Mouse (Mus musculus): Measurements from ENCODE around the gene Dnajc16. TPM values are rescaled to one million over a fixed set of nuclear protein-coding genes. Genes with fewer than 3 reads are reported as not detected.

Dnajc16 gene
- polyA plus RNA-seq, 1 experiment from 2014 or later: 6.4 TPM

DNA sequence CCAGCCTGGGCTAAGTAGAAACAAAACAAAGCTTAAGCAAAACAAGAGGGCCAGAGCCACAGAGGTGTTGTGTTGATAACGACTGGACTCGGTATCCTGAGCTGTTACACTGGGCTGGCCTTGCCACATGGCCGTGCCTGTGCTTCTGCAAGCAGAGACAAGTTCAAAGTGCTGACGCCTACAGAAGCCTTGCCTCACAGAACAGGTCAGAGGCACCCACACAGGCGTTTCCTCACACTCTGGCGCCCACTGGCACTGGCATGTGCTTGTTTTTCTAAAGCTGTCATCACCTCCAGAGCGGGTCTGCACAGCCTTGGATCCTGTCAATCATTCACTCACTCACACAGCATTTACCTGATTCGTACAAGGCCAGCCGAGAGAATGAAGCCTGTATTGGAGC lies 48.9 kb downstream of the Dnajc16 start:
- 68% methylated on average over 9 of the region's 9 CpGs for WGBS
- ATAC-seq: no peak

DNA sequence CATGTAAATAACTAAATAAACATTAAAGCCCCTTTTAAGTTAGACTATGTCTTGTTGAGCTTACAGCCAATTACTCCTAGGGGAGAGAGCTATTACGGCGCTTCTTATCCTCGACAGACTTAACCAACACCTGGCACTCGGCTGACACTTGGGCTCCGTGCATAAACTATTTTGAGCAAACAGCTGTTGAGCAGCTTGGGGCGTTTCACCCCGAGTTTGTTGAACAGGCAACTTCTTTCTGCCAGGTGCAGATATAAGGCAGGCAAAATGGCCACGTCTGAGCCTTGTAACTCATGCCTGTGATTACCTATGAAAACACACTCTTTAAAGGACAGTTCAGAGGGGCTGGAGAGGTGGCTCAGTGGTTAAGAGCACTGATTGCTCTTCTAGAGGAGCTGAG lies 52.7 kb downstream of the Dnajc16 start:
- no peak overlapping the region for H3K9ac ChIP-seq (replicated peaks; ENCODE audit: low read depth, low read length)
- no peaks in the 10 kb centered on the region for H3K9me3 ChIP-seq (ENCODE audit: control insufficient read depth, low read length)
- 77% methylated on average over 8 of the region's 8 CpGs for WGBS
- no peak overlapping the region for H3K4me2 ChIP-seq (ENCODE audit: low read length)
- peaks cover 9% of the 10 kb centered on the region for H3K4me1 ChIP-seq (replicated peaks; ENCODE audit: control insufficient read depth, insufficient read depth, low read length)
- no peak overlapping the region for H3K27ac ChIP-seq (ENCODE audit: low read length)
- ATAC-seq: no peak
- no peaks in the 10 kb centered on the region for H3K27me3 ChIP-seq (replicated peaks; ENCODE audit: control insufficient read depth, insufficient read depth, low read length)
- H3K4me3 ChIP-seq (replicated peaks; ENCODE audit: low read length): no peak overlapping the region
- no peaks in the 10 kb centered on the region for H3K36me3 ChIP-seq (ENCODE audit: control insufficient read depth, insufficient read depth)

More for the DNA sequence above, 48.9 kb downstream of the Dnajc16 start:
- H3K27ac ChIP-seq (ENCODE audit: low read length): no peak overlapping the region
- no peaks in the 10 kb centered on the region for H3K9me3 ChIP-seq (ENCODE audit: control insufficient read depth, low read length)
- H3K4me3 ChIP-seq (replicated peaks; ENCODE audit: low read length): no peak overlapping the region
- H3K4me2 ChIP-seq (ENCODE audit: low read length): no peak overlapping the region
- no peaks in the 10 kb centered on the region for H3K27me3 ChIP-seq (replicated peaks; ENCODE audit: control insufficient read depth, insufficient read depth, low read length)
- no peaks in the 10 kb centered on the region for H3K4me1 ChIP-seq (replicated peaks; ENCODE audit: control insufficient read depth, insufficient read depth, low read length)
- no peaks in the 10 kb centered on the region for H3K36me3 ChIP-seq (ENCODE audit: control insufficient read depth, insufficient read depth)
- H3K9ac ChIP-seq (replicated peaks; ENCODE audit: low read depth, low read length): no peak overlapping the region

DNA sequence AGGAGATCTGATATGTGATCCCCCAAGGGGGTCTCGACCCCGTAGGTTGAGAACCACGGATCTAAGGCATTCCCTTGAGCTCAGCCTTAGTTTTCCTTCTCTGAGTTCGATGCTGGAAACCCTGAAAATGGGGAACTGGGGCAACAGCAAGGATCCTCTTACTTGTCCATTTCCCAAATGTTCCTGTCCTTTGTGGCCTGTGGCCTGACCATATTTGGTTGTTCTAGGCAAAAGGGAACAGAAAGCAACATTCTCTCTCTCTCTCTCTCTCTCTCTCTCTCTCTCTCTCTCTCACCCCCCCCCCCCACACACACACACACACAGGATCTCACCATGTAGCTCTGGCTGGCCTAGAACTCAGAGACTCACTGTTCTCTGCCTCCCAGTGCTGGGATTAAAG lies 53.9 kb downstream of the Dnajc16 start:
- peaks cover 9% of the 10 kb centered on the region for H3K4me1 ChIP-seq (replicated peaks; ENCODE audit: control insufficient read depth, insufficient read depth, low read length)
- H3K27me3 ChIP-seq (replicated peaks; ENCODE audit: control insufficient read depth, insufficient read depth, low read length): no peaks in the 10 kb centered on the region
- no peaks in the 10 kb centered on the region for H3K36me3 ChIP-seq (ENCODE audit: control insufficient read depth, insufficient read depth)
- no peak for ATAC-seq
- no peak overlapping the region for H3K9ac ChIP-seq (replicated peaks; ENCODE audit: low read depth, low read length)
- no peak overlapping the region for H3K4me3 ChIP-seq (replicated peaks; ENCODE audit: low read length)
- H3K9me3 ChIP-seq (ENCODE audit: control insufficient read depth, low read length): no peaks in the 10 kb centered on the region
- no peak overlapping the region for H3K4me2 ChIP-seq (ENCODE audit: low read length)
- no peak overlapping the region for H3K27ac ChIP-seq (ENCODE audit: low read length)
- WGBS: 70% methylated on average over 4 of the region's 4 CpGs

DNA sequence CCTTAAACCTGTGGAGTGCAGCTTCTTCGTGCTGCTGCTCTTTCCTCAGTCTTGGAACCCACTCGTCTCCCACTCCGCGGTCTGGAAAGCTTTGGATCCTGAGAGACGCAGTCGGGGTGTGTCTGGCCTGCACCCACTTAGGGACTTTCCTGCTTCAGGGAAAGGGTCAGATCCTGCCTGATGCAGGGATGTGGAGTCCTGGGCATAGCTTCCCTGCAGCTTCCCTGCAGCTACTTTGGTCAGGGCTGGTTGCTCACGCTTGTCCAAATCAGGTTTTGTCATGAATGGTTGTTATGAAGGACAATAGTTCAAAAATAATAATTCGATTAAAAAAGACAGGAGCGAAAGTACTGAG lies 55.5 kb downstream of the Dnajc16 start:
- H3K9me3 ChIP-seq (ENCODE audit: control insufficient read depth, low read length): no peaks in the 10 kb centered on the region
- H3K27ac ChIP-seq (ENCODE audit: low read length): peak overlapping the region; percentile 28
- peak overlapping the region; percentile 53 for H3K4me3 ChIP-seq (replicated peaks; ENCODE audit: low read length)
- peak overlapping the region; percentile 62 for H3K9ac ChIP-seq (replicated peaks; ENCODE audit: low read depth, low read length)
- H3K4me1 ChIP-seq (replicated peaks; ENCODE audit: control insufficient read depth, insufficient read depth, low read length): peaks cover 9% of the 10 kb centered on the region
- peak overlapping the region; percentile 81 for H3K4me2 ChIP-seq (ENCODE audit: low read length)
- H3K27me3 ChIP-seq (replicated peaks; ENCODE audit: control insufficient read depth, insufficient read depth, low read length): no peaks in the 10 kb centered on the region; the same call in 1 of the 2 replicates
- H3K36me3 ChIP-seq (ENCODE audit: control insufficient read depth, insufficient read depth): no peaks in the 10 kb centered on the region
- WGBS: 22% methylated on average over 9 of the region's 9 CpGs
- ATAC-seq: no peak

- H3K27ac ChIP-seq (ENCODE audit: low read length): peak overlapping the region; percentile 28
Measured at GRCm38 (mm10) chr4:141734446-141735205, 56.1 kb downstream of the Dnajc16 start.

GRCm38 (mm10) chr4:141731766-141732165 lies 59.0 kb downstream of the Dnajc16 start:
- Histone ChIP-seq H3K4me3 (replicated peaks; ENCODE audit: low read length) (no peak overlapping the region), H3K4me2 (ENCODE audit: low read length) (no peak overlapping the region), H3K27ac (ENCODE audit: low read length) (no peak overlapping the region), H3K36me3 (ENCODE audit: control insufficient read depth, insufficient read depth) (no peaks in the 10 kb centered on the region), H3K4me1 (replicated peaks; ENCODE audit: control insufficient read depth, insufficient read depth, low read length) (peaks cover 9% of the 10 kb centered on the region), H3K9me3 (ENCODE audit: control insufficient read depth, low read length) (no peaks in the 10 kb centered on the region), H3K27me3 (replicated peaks; ENCODE audit: control insufficient read depth, insufficient read depth, low read length) (no peaks in the 10 kb centered on the region; the same call in 1 of the 2 replicates), H3K9ac (replicated peaks; ENCODE audit: low read depth, low read length) (no peak overlapping the region)
- 85% methylated on average over 5 of the region's 5 CpGs for WGBS
- no peak for ATAC-seq

More at GRCm38 (mm10) chr4:141734446-141735205, 56.1 kb downstream of the Dnajc16 start:
- Histone ChIP-seq H3K4me2 (ENCODE audit: low read length) (peak overlapping the region; percentile 81), H3K27me3 (replicated peaks; ENCODE audit: control insufficient read depth, insufficient read depth, low read length) (no peaks in the 10 kb centered on the region; the same call in 1 of the 2 replicates), H3K4me1 (replicated peaks; ENCODE audit: control insufficient read depth, insufficient read depth, low read length) (peaks cover 9% of the 10 kb centered on the region), H3K9ac (replicated peaks; ENCODE audit: low read depth, low read length) (peak overlapping the region; percentile 62), H3K9me3 (ENCODE audit: control insufficient read depth, low read length) (no peaks in the 10 kb centered on the region), H3K4me3 (replicated peaks; ENCODE audit: low read length) (peak overlapping the region; percentile 53), H3K36me3 (ENCODE audit: control insufficient read depth, insufficient read depth) (no peaks in the 10 kb centered on the region)
- WGBS: 6% methylated on average over 24 of the region's 24 CpGs
- ATAC-seq: peak; percentile 100

GRCm38 (mm10) chr4:141730401-141730800 lies 60.3 kb downstream of the Dnajc16 start:
- Histone ChIP-seq H3K4me2 (ENCODE audit: low read length) (no peak overlapping the region), H3K27me3 (replicated peaks; ENCODE audit: control insufficient read depth, insufficient read depth, low read length) (no peaks in the 10 kb centered on the region; the same call in 1 of the 2 replicates), H3K4me1 (replicated peaks; ENCODE audit: control insufficient read depth, insufficient read depth, low read length) (peaks cover 7% of the 10 kb centered on the region), H3K27ac (ENCODE audit: low read length) (no peak overlapping the region), H3K9ac (replicated peaks; ENCODE audit: low read depth, low read length) (no peak overlapping the region), H3K36me3 (ENCODE audit: control insufficient read depth, insufficient read depth) (no peaks in the 10 kb centered on the region), H3K4me3 (replicated peaks; ENCODE audit: low read length) (no peak overlapping the region), H3K9me3 (ENCODE audit: control insufficient read depth, low read length) (no peaks in the 10 kb centered on the region)
- WGBS: 86% methylated on average over 13 of the region's 13 CpGs
- no peak for ATAC-seq

- no peak overlapping the region for H3K4me2 ChIP-seq (ENCODE audit: low read length)
- peaks cover under 1% of the 10 kb centered on the region for H3K4me1 ChIP-seq (replicated peaks; ENCODE audit: control insufficient read depth, insufficient read depth, low read length)
- no peaks in the 10 kb centered on the region for H3K36me3 ChIP-seq (ENCODE audit: control insufficient read depth, insufficient read depth)
- H3K27ac ChIP-seq (ENCODE audit: low read length): no peak overlapping the region
- H3K4me3 ChIP-seq (replicated peaks; ENCODE audit: low read length): no peak overlapping the region
- H3K9me3 ChIP-seq (ENCODE audit: control insufficient read depth, low read length): no peaks in the 10 kb centered on the region
- no peak for ATAC-seq
- no peaks in the 10 kb centered on the region; the same call in 1 of the 2 replicates for H3K27me3 ChIP-seq (replicated peaks; ENCODE audit: control insufficient read depth, insufficient read depth, low read length)
- 74% methylated on average over 3 of the region's 3 CpGs for WGBS
- H3K9ac ChIP-seq (replicated peaks; ENCODE audit: low read depth, low read length): no peak overlapping the region
Measured at GRCm38 (mm10) chr4:141729266-141729665, 61.5 kb downstream of the Dnajc16 start.

DNA sequence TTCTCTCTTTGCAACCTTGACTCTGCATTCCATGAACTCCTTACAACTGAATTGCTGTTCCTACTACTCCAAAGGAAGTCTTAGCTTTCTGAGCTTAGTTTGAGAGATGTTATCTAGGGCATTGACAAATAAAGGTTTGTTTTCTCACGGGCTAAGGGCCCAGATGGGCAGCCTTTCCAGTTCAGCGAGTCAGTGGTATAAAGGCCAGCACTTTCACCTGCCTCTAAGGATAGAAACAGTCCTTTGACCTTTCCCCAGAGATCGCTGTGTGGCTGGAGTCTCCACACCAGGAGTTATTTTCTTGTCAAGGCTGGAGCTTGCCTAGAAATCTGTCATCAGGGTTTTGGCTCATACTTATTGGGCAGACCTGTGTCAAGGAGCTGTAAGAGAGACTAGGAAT lies 65.0 kb downstream of the Dnajc16 start:
- no peak for ATAC-seq

More for the DNA sequence above, 65.0 kb downstream of the Dnajc16 start:
- Histone ChIP-seq H3K9ac (replicated peaks; ENCODE audit: low read depth, low read length) (no peak overlapping the region), H3K9me3 (ENCODE audit: control insufficient read depth, low read length) (no peaks in the 10 kb centered on the region), H3K4me1 (replicated peaks; ENCODE audit: control insufficient read depth, insufficient read depth, low read length) (peaks cover 22% of the 10 kb centered on the region), H3K27me3 (replicated peaks; ENCODE audit: control insufficient read depth, insufficient read depth, low read length) (no peaks in the 10 kb centered on the region), H3K4me2 (ENCODE audit: low read length) (no peak overlapping the region), H3K27ac (ENCODE audit: low read length) (no peak overlapping the region), H3K4me3 (replicated peaks; ENCODE audit: low read length) (no peak overlapping the region), H3K36me3 (ENCODE audit: control insufficient read depth, insufficient read depth) (no peaks in the 10 kb centered on the region)
- 60% methylated on average over 3 of the region's 3 CpGs for WGBS
